Mouse (Mus musculus): ENCODE results near the gene Irx5. TPM values are rescaled to one million over a fixed set of nuclear protein-coding genes. Genes with fewer than 3 reads are reported as not detected.

The Irx5 gene
- polyA plus RNA-seq (2015; fragmentation: Nextera tagmentation; extraction: Ambion mirVana): not detected in 2 replicates

DNA sequence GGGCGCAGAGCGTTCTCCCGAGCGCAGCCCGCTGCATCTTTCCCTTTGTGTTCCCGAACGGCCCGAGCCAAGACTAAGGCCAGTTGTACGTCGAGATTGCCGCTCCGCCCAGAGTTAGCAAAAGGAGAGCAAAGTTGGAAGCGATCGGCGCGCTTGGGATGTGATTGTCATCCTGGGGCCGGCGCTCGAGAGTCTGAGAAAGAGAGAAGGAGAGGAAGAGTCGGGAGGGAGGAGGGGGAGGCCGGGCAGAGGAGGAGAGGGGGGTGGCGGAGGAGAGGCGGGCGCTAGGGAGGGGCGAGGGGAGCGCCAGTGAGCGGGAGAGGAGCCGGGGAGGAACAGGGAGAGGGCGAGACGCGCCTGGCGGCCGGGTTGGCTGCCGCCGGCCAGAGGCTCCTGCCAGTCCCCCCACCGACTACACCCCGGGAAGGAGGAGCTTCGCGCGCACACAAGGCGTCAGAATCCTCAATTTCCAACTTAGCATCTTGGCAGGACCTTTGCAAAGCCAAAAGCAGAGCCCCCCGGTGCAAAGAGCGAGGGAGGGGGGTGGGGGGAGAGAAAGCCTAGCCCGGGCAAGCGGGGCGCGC lies at the start of gene Irx5:
Irx5 (plus strand) TSS at position 228 of the 584 bp plus-strand sequence.

All from spleen, postnatal 0 days (tissue).